Mouse (Mus musculus) kidney, adult 2 months (tissue): ENCODE measurements around the gene Megf8. TPM values are rescaled to one million over a fixed set of nuclear protein-coding genes. Genes with fewer than 3 reads are reported as not detected.
A peak's percentile ranks its signal among the peaks of the same experiment; 100 is the strongest.

ENCODE experiments used
- DNase-seq: peaks from one replicate; pipeline ENCODE4 v3.0.0; 2021
- H3K27ac ChIP-seq: fragments of 200-500 bp; 2 replicates; pipeline ENCODE4 v1.5.1; 2012; ENCODE audit warnings: low read depth, low read length, control low read depth, inconsistent platforms; ENCODE audit not compliant: insufficient read depth
- H3K27me3 ChIP-seq: fragments of 200-500 bp; replicated peaks from 2 replicates; pipeline ENCODE4 v1.6.1; 2012; ENCODE audit warnings: mild to moderate bottlenecking, moderate library complexity, low read length, inconsistent platforms; ENCODE audit not compliant: control insufficient read depth, insufficient read depth
- H3K36me3 ChIP-seq: fragments of 200-500 bp; 2 replicates; pipeline ENCODE4 v1.6.1; 2012; ENCODE audit warnings: mild to moderate bottlenecking, moderate library complexity, low read length, inconsistent platforms; ENCODE audit not compliant: control insufficient read depth, insufficient read depth
- H3K4me1 ChIP-seq: fragments of 200-500 bp; 2 replicates; pipeline ENCODE4 v1.6.1; 2011; ENCODE audit warnings: low read length; ENCODE audit not compliant: control insufficient read depth, insufficient read depth
- H3K4me3 ChIP-seq: fragments of 200-500 bp; 2 replicates; pipeline ENCODE4 v1.5.1; 2011; ENCODE audit warnings: mild to moderate bottlenecking, low read depth, low read length, control low read depth; ENCODE audit not compliant: insufficient read depth
- CTCF ChIP-seq: fragments of 200-500 bp; conservative IDR thresholded peaks from 2 replicates; pipeline ENCODE4 v1.5.1; 2011; ENCODE audit warnings: low read depth, mild to moderate bottlenecking, control low read depth, low read length, moderate library complexity, mixed read lengths; ENCODE audit not compliant: insufficient read depth, insufficient read length
- POLR2A ChIP-seq: fragments of 200-500 bp; IDR thresholded peaks from one replicate; pipeline ENCODE4 v1.6.1; 2011; ENCODE audit warnings: low read depth, low read length, control low read depth
- WGBS: fragments of 180-500 bp; shearing (Covaris S2); methylation state at CpG from one replicate; pipeline ENCODE4 v1.1.7; 2018; 5-methylcytosine and 5-hydroxymethylcytosine counted together
- polyA plus RNA-seq: library from polyadenylated mRNA; depleted of rRNA; stranded (reverse); fragments of >200 nt; gene quantifications from 2 replicates; pipeline ENCODE4 v1.2.3, GENCODE M21; 2012

The Megf8 gene
- polyA plus RNA-seq, 1 experiment = 23.5 TPM

- WGBS = 94% methylated on average over 18 of the region's 18 CpGs
- peaks cover 49% of the 10 kb centered on the region for H3K4me1 ChIP-seq
- DNase-seq = no peak
Observed at GRCm38 (mm10) chr7:25387811-25388440, 71.0 kb downstream of the Megf8 start.

GRCm38 (mm10) chr7:25388916-25389315 lies 72.0 kb downstream of the Megf8 start:
- H3K4me1 ChIP-seq = peaks cover 59% of the 10 kb centered on the region
- peaks cover 5% of the 10 kb centered on the region for H3K36me3 ChIP-seq
- H3K4me3 ChIP-seq = no peak overlapping the region
- DNase-seq = peak; percentile 49
- H3K27ac ChIP-seq = peak overlapping the region; percentile 55; the same call in 1 of the 2 replicates
- TF ChIP-seq CTCF = no peak
- no peak for TF ChIP-seq POLR2A
- WGBS = 72% methylated on average over 7 of the region's 7 CpGs
- H3K27me3 ChIP-seq = no peaks in the 10 kb centered on the region

More at GRCm38 (mm10) chr7:25387811-25388440, 71.0 kb downstream of the Megf8 start:
- TF ChIP-seq CTCF = no peak
- Histone ChIP-seq H3K27me3 (no peaks in the 10 kb centered on the region), H3K36me3 (peaks cover 5% of the 10 kb centered on the region), H3K27ac (no peak overlapping the region), H3K4me3 (no peak overlapping the region)

DNA sequence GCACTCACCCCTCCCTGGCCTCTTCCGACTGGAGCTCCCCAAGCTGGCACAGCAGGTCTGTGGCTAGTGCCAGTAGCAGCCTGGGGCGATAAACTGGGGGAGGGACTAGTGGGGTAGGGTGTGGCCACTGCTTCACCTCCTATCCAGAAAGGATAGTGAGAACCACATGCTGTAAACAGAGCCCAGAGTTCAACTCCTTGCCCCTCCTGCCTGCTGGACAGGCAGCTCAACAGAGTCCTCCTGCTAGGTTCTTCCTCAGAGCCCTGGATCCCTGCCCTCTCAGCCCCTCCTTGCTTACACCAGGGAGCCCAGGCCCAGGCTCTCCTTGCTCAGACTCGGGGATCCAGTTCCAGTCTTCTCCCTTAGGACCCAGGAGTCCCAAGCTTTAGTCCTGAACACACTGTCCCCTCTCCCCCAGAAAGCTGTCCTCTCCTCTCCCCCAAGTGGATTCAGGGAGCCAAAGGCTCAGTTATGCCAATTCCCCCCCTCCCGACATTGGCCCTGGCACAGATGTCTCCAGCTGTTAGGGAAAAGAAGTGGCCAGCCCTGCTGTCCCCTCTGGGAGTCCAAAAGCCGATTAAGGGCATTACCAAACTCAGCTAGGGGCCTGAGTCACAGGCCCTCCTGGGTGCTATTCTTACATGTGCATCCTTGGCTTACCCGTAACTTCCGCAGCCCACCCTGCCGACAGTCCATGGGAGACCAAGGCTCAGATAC lies 73.2 kb downstream of the Megf8 start:
- no peak overlapping the region for H3K4me3 ChIP-seq
- DNase-seq = peak; percentile 94
- peak; percentile 13 for TF ChIP-seq POLR2A
- no peak for TF ChIP-seq CTCF
- H3K36me3 ChIP-seq = no peaks in the 10 kb centered on the region; the same call in 1 of the 2 replicates
- H3K27ac ChIP-seq = peak overlapping the region; percentile 77
- H3K4me1 ChIP-seq = peaks cover 63% of the 10 kb centered on the region
- H3K27me3 ChIP-seq = no peaks in the 10 kb centered on the region
- 49% methylated on average over 8 of the region's 8 CpGs for WGBS

- 0 out of 2 replicates have a peak overlapping the region, but pooled peaks have one; percentile 22 for H3K27ac ChIP-seq
- no peaks in the 10 kb centered on the region for H3K27me3 ChIP-seq
- no peak for TF ChIP-seq POLR2A
- TF ChIP-seq CTCF = no peak
- H3K4me1 ChIP-seq = peaks cover 60% of the 10 kb centered on the region
- H3K36me3 ChIP-seq = no peaks in the 10 kb centered on the region; the same call in 1 of the 2 replicates
- no peak for DNase-seq
- 39% methylated on average over 2 of the region's 2 CpGs for WGBS
- H3K4me3 ChIP-seq = no peak overlapping the region
Observed at GRCm38 (mm10) chr7:25390986-25391385, 74.0 kb downstream of the Megf8 start.

GRCm38 (mm10) chr7:25391856-25392453 lies 75.0 kb downstream of the Megf8 start:
- H3K27me3 ChIP-seq = no peaks in the 10 kb centered on the region
- 53% methylated on average over 2 of the region's 2 CpGs for WGBS
- DNase-seq = peak; percentile 88
- no peaks in the 10 kb centered on the region; the same call in 1 of the 2 replicates for H3K36me3 ChIP-seq
- no peak for TF ChIP-seq POLR2A
- TF ChIP-seq CTCF = no peak
- H3K4me1 ChIP-seq = peaks cover 57% of the 10 kb centered on the region
- no peak overlapping the region for H3K4me3 ChIP-seq
- peak overlapping the region; percentile 53 for H3K27ac ChIP-seq

- no peak for DNase-seq
- Histone ChIP-seq H3K4me1 (peaks cover 53% of the 10 kb centered on the region), H3K4me3 (no peak overlapping the region), H3K36me3 (no peaks in the 10 kb centered on the region), H3K27me3 (no peaks in the 10 kb centered on the region), H3K27ac (no peak overlapping the region)
- no peak for TF ChIP-seq CTCF
- TF ChIP-seq POLR2A = no peak
- WGBS = 67% methylated on average over 7 of the region's 7 CpGs
Observed at GRCm38 (mm10) chr7:25392851-25393250, 75.9 kb downstream of the Megf8 start.

- no peaks in the 10 kb centered on the region for H3K36me3 ChIP-seq
Observed at GRCm38 (mm10) chr7:25393451-25394210, 76.7 kb downstream of the Megf8 start.

More at GRCm38 (mm10) chr7:25393451-25394210, 76.7 kb downstream of the Megf8 start:
- TF ChIP-seq POLR2A = no peak
- no peak for TF ChIP-seq CTCF
- no peak overlapping the region for H3K4me3 ChIP-seq
- DNase-seq = peak; percentile 41
- 58% methylated on average over 8 of the region's 8 CpGs for WGBS
- no peak overlapping the region for H3K27ac ChIP-seq
- peaks cover 53% of the 10 kb centered on the region for H3K4me1 ChIP-seq
- H3K27me3 ChIP-seq = no peaks in the 10 kb centered on the region
